Mouse (Mus musculus) kidney, adult 18-20 months (tissue): ENCODE data around the gene Fosl2.

Source experiments
- DNase-seq: peaks from one replicate; pipeline ENCODE4 v3.0.0; 2021

Fosl2 gene

GRCm38 (mm10) chr5:32135336-32136206, at the start of gene Fosl2:
TSS of gene Fosl2 (plus strand) at chr5:32135801.
- peak; percentile 95 for DNase-seq

- no peak for DNase-seq
Measured at GRCm38 (mm10) chr5:32085971-32086370, 49.6 kb upstream of the Fosl2 start.

- peak; percentile 48 for DNase-seq
Measured at GRCm38 (mm10) chr5:32086526-32087090, 49.0 kb upstream of the Fosl2 start.

GRCm38 (mm10) chr5:32089481-32089880, 46.1 kb upstream of the Fosl2 start:
- no peak for DNase-seq

GRCm38 (mm10) chr5:32092281-32092680, 43.3 kb upstream of the Fosl2 start:
- no peak for DNase-seq

GRCm38 (mm10) chr5:32098691-32099090, 36.9 kb upstream of the Fosl2 start:
- DNase-seq, result no peak

- DNase-seq, result no peak
Measured at GRCm38 (mm10) chr5:32102484-32102883, 33.1 kb upstream of the Fosl2 start.

GRCm38 (mm10) chr5:32102971-32103431, 32.6 kb upstream of the Fosl2 start:
- no peak for DNase-seq

- DNase-seq, result no peak
Measured at GRCm38 (mm10) chr5:32103545-32103944, 32.1 kb upstream of the Fosl2 start.

GRCm38 (mm10) chr5:32104119-32104990, 31.2 kb upstream of the Fosl2 start:
- no peak for DNase-seq

GRCm38 (mm10) chr5:32106473-32107140, 29.0 kb upstream of the Fosl2 start:
- DNase-seq, result no peak

- no peak for DNase-seq
Measured at GRCm38 (mm10) chr5:32110651-32111050, 24.9 kb upstream of the Fosl2 start.

GRCm38 (mm10) chr5:32112206-32112916, 23.2 kb upstream of the Fosl2 start:
- DNase-seq, result no peak

GRCm38 (mm10) chr5:32120901-32121376, 14.7 kb upstream of the Fosl2 start:
- DNase-seq, result no peak

- DNase-seq, result no peak
Measured at GRCm38 (mm10) chr5:32121936-32122335, 13.7 kb upstream of the Fosl2 start.

GRCm38 (mm10) chr5:32122363-32122762, 13.2 kb upstream of the Fosl2 start:
- no peak for DNase-seq

- DNase-seq, result no peak
Measured at GRCm38 (mm10) chr5:32124957-32125356, 10.6 kb upstream of the Fosl2 start.

- DNase-seq, result no peak
Measured at GRCm38 (mm10) chr5:32127226-32127625, 8.4 kb upstream of the Fosl2 start.

GRCm38 (mm10) chr5:32127927-32128326, 7.7 kb upstream of the Fosl2 start:
- DNase-seq, result no peak

- peak; percentile 64 for DNase-seq
Measured at GRCm38 (mm10) chr5:32132971-32133501, 2.6 kb upstream of the Fosl2 start.

- peak; percentile 70 for DNase-seq
Measured at GRCm38 (mm10) chr5:32133549-32134004, 2.0 kb upstream of the Fosl2 start.
